8 mouse cellular contexts compared by ENCODE assay signal in the genomic region with DNA sequence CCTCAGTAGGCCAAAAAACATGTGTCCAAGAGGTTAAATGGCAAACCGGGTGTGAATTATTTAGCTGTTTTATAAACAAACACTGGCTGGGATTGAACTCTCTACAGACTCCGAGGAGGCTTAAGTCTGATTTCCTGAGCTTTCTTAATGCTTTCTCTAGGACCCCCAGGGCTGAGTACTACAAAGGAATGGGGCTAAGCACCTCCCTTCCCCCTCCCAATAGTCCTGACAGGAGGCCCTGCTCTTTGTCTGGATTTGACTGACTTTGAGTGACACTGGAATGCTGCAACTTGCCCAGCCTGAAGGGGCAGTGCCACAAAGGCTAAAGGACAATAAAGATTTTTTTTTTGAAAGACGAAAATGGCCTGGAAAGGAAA.
DNase-seq lines count a peak whose midpoint lies in the region; ATAC-seq and TF ChIP-seq lines count a peak whose summit lies in the region.

No protein-coding gene starts in this region.

- ATAC-seq in lung, embryonic 15.5 days (ENCODE audit: borderline replicate concordance, extremely low read depth, low FRiP score, low TSS enrichment), result peak; percentile 64
- peak; percentile 81 for ATAC-seq in forebrain, embryonic 14.5 days
- ATAC-seq in intestine, embryonic 14.5 days (replicated peaks; ENCODE audit: low FRiP score, low TSS enrichment, low read depth), result no peak
- no peak for ATAC-seq in stomach, embryonic 15.5 days (ENCODE audit: insufficient read depth, low FRiP score, low read depth)

- peaks cover 16% of the 10 kb centered on the region for H3K4me1 ChIP-seq in lung, embryonic 15.5 days
- peaks cover 8% of the 10 kb centered on the region for H3K4me1 ChIP-seq in lung, adult 2 months (ENCODE audit: control insufficient read depth, insufficient read depth, low read length)
- peaks cover 6% of the 10 kb centered on the region for H3K4me1 ChIP-seq in forebrain, embryonic 14.5 days (ENCODE audit: control insufficient read depth, insufficient read depth, low read length)
- H3K4me1 ChIP-seq in intestine, embryonic 14.5 days (replicated peaks; ENCODE audit: control insufficient read depth, insufficient read depth, low read length), result peaks cover 5% of the 10 kb centered on the region
- H3K4me1 ChIP-seq in stomach, embryonic 15.5 days, result peaks cover 9% of the 10 kb centered on the region

- 5% methylated on average over 3 of the region's 3 CpGs for WGBS in lung, embryonic 15.5 days
- WGBS in lung, adult 2 months, result 16% methylated on average over 3 of the region's 3 CpGs
- 3% methylated on average over 3 of the region's 3 CpGs for WGBS in forebrain, embryonic 14.5 days
- whole genome bisulfite sequencing in intestine, embryonic 14.5 days, result 7% methylated on average over 3 of the region's 3 CpGs
- WGBS in stomach, embryonic 15.5 days, result 9% methylated on average over 3 of the region's 3 CpGs

- H3K27ac ChIP-seq in lung, embryonic 15.5 days, result peak overlapping the region; percentile 72
- H3K27ac ChIP-seq in forebrain, embryonic 14.5 days (ENCODE audit: low read depth, low read length), result 0 out of 2 replicates have a peak overlapping the region, but pooled peaks have one; percentile 3
- peak overlapping the region; percentile 43; the same call in 1 of the 2 replicates for H3K27ac ChIP-seq in intestine, embryonic 14.5 days (ENCODE audit: low read depth)
- H3K27ac ChIP-seq in stomach, embryonic 15.5 days, result peak overlapping the region; percentile 74; the same call in 1 of the 2 replicates

- no peak for TF ChIP-seq POLR2A in lung, adult 2 months (IDR thresholded peaks at IDR 0.05; ENCODE audit: borderline replicate concordance, extremely low read depth, low read depth, low read length)

- H3K4me3 ChIP-seq in lung, embryonic 15.5 days, result no peak overlapping the region
- H3K4me3 ChIP-seq in lung, adult 2 months (replicated peaks; ENCODE audit: extremely low read depth, low read depth, low read length), result no peak overlapping the region
- H3K4me3 ChIP-seq in forebrain, embryonic 14.5 days (ENCODE audit: low read depth, low read length), result no peak overlapping the region
- H3K4me3 ChIP-seq in intestine, embryonic 14.5 days (ENCODE audit: low read depth, low read length), result no peak overlapping the region
- no peak overlapping the region for H3K4me3 ChIP-seq in stomach, embryonic 15.5 days (replicated peaks)

- no peak for TF ChIP-seq CTCF in lung, adult 2 months (IDR thresholded peaks at IDR 0.05; ENCODE audit: insufficient read depth, low read length)

- peak overlapping the region; percentile 41 for H3K4me2 ChIP-seq in lung, embryonic 15.5 days
- peak overlapping the region; percentile 29 for H3K4me2 ChIP-seq in forebrain, embryonic 14.5 days (ENCODE audit: low read length)
- H3K4me2 ChIP-seq in intestine, embryonic 14.5 days (ENCODE audit: low read length), result peak overlapping the region; percentile 23; the same call in 1 of the 2 replicates
- peak overlapping the region; percentile 17; the same call in 1 of the 2 replicates for H3K4me2 ChIP-seq in stomach, embryonic 15.5 days

- H3K9me3 ChIP-seq in lung, embryonic 15.5 days, result no peaks in the 10 kb centered on the region
- H3K9me3 ChIP-seq in forebrain, embryonic 14.5 days (replicated peaks; ENCODE audit: control insufficient read depth, low read length), result no peaks in the 10 kb centered on the region
- no peaks in the 10 kb centered on the region for H3K9me3 ChIP-seq in intestine, embryonic 14.5 days (ENCODE audit: control insufficient read depth, low read length)
- H3K9me3 ChIP-seq in stomach, embryonic 15.5 days, result no peaks in the 10 kb centered on the region

- no peak for DNase-seq in lung, adult 2 months
- peak; percentile 65 for DNase-seq in forebrain, embryonic 14.5 days (ENCODE audit: low spot score)
- DNase-seq in intestine, embryonic 14.5 days (ENCODE audit: low spot score), result no peak
- no peak for DNase-seq in liver
- no peak for DNase-seq in cerebellum, adult 9-11 months
- DNase-seq in yolk sac, embryonic 10.5 days (ENCODE audit: low spot score), result no peak

- no peaks in the 10 kb centered on the region for H3K36me3 ChIP-seq in lung, embryonic 15.5 days
- no peaks in the 10 kb centered on the region for H3K36me3 ChIP-seq in forebrain, embryonic 14.5 days (ENCODE audit: control insufficient read depth, insufficient read depth, low read length)
- no peaks in the 10 kb centered on the region for H3K36me3 ChIP-seq in intestine, embryonic 14.5 days (ENCODE audit: control insufficient read depth, insufficient read depth, low read length)
- H3K36me3 ChIP-seq in stomach, embryonic 15.5 days, result no peaks in the 10 kb centered on the region

- no peaks in the 10 kb centered on the region for H3K27me3 ChIP-seq in lung, embryonic 15.5 days
- H3K27me3 ChIP-seq in forebrain, embryonic 14.5 days (replicated peaks; ENCODE audit: control insufficient read depth, insufficient read depth, low read length), result no peaks in the 10 kb centered on the region
- no peaks in the 10 kb centered on the region for H3K27me3 ChIP-seq in intestine, embryonic 14.5 days (replicated peaks; ENCODE audit: control insufficient read depth, insufficient read depth, low read length)
- no peaks in the 10 kb centered on the region for H3K27me3 ChIP-seq in stomach, embryonic 15.5 days (replicated peaks)

- H3K9ac ChIP-seq in lung, embryonic 15.5 days, result no peak overlapping the region
- H3K9ac ChIP-seq in forebrain, embryonic 14.5 days (ENCODE audit: low read length), result no peak overlapping the region
- no peak overlapping the region for H3K9ac ChIP-seq in intestine, embryonic 14.5 days (ENCODE audit: low read length)
- H3K9ac ChIP-seq in stomach, embryonic 15.5 days, result no peak overlapping the region

Comparison
In these comparisons a context has a peak if more than half of its experiments do, and no peak if none do; other contexts are left out.
1. ATAC-seq: peak in lung, embryonic 15.5 days (single experiment) and forebrain, embryonic 14.5 days (single experiment); none in intestine, embryonic 14.5 days (single experiment) and stomach, embryonic 15.5 days (single experiment).
2. H3K27ac ChIP-seq: peak in every context shown above with its lines; median percentile 74 in stomach, embryonic 15.5 days; 72 in lung, embryonic 15.5 days; 43 in intestine, embryonic 14.5 days; 3 in forebrain, embryonic 14.5 days.
3. Peak in every context shown above with its lines, with median percentiles within 50 percentile points of each other: H3K4me2 ChIP-seq.